In the genomic region with DNA sequence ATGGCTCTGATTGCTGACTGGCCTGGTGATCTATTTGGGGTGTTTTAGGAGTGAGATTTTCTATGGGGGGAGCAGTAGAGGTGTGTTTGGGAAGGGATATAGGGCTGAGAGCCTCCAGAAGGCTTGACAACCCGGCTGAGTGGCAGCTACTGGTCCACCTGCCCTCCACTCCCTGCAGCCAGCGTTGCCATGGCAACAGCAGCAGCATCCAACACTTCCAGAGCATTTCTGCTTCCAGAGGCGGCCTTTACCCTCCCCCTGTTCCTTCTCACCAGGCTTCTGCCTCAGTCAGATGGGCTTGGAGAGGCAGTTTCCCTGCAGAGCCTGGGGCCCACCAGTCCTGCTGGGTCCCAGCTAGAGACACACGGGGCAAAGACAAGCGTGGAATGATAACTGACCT, we compare ENCODE assay signal across 11 mouse cellular contexts. TPM values are rescaled to one million over a fixed set of nuclear protein-coding genes. Genes with fewer than 3 reads are reported as not detected.
DNase-seq lines count a peak whose midpoint lies in the region; ATAC-seq and TF ChIP-seq lines count a peak whose summit lies in the region.
"Had no signal": no experiment of that assay in that cellular context is flagged by ENCODE, and none has a peak within 500 bp of the region (broad histone marks: within the 10 kb centered on the region; RNA-seq: fewer than 3 reads in every experiment).

No protein-coding gene starts in this region.

- peak; percentile 65 for ATAC-seq in hindbrain, embryonic 15.5 days (ENCODE audit: low FRiP score, low read depth)
- ATAC-seq in neural tube, embryonic 13.5 days (ENCODE audit: low read depth) = peak; percentile 45
- ATAC-seq in megakaryocyte-erythroid progenitor cell, adult 5-6 weeks (replicated peaks; ENCODE audit: low FRiP score, low TSS enrichment, poor library complexity, severe bottlenecking) = no peak
- ATAC-seq: Patski had no signal

- H3K4me3 ChIP-seq in forebrain, embryonic 10.5 days = no peak overlapping the region
- H3K4me3 ChIP-seq in hindbrain, embryonic 15.5 days = no peak overlapping the region
- no peak overlapping the region for H3K4me3 ChIP-seq in neural tube, embryonic 13.5 days
- H3K4me3 ChIP-seq in thymus, adult 2 months (ENCODE audit: control insufficient read depth, insufficient read depth, low read length) = no peak overlapping the region

- DNase-seq in cerebellum, postnatal 10 days = peak; percentile 82 to 84
- no peak for DNase-seq in cerebellum, adult 9-10 months
- DNase-seq in forebrain, embryonic 10.5 days (ENCODE audit: extremely low spot score, low spot score) = peak; percentile 53
- DNase-seq in thymus, adult 2 months = no peak
- DNase-seq in spleen, postnatal 36 days (ENCODE audit: low spot score in 2 of 2) = no peak
- DNase-seq: kidney, postnatal 4 days had no signal

- no peak for TF ChIP-seq CTCF in thymus, adult 2 months (IDR thresholded peaks at IDR 0.05; ENCODE audit: borderline replicate concordance, control insufficient read depth, extremely low read depth, insufficient read depth, low read length, poor library complexity)

- H3K9ac ChIP-seq in hindbrain, embryonic 15.5 days = no peak overlapping the region
- peak overlapping the region; percentile 52; the same call in 1 of the 2 replicates for H3K9ac ChIP-seq in neural tube, embryonic 13.5 days

- 28% methylated on average over 5 of the region's 5 CpGs for WGBS in forebrain, embryonic 10.5 days
- WGBS in hindbrain, embryonic 15.5 days = 18% methylated on average over 5 of the region's 5 CpGs
- WGBS in neural tube, embryonic 13.5 days = 21% methylated on average over 5 of the region's 5 CpGs
- WGBS in thymus, adult 2 months = 91% methylated on average over 5 of the region's 5 CpGs

- H3K27ac ChIP-seq in forebrain, embryonic 10.5 days = peak overlapping the region; percentile 41; the same call in 1 of the 2 replicates
- H3K27ac ChIP-seq in hindbrain, embryonic 15.5 days (replicated peaks) = peak overlapping the region; percentile 78
- H3K27ac ChIP-seq in neural tube, embryonic 13.5 days (replicated peaks) = peak overlapping the region; percentile 68
- no peak overlapping the region for H3K27ac ChIP-seq in thymus, adult 2 months (ENCODE audit: control insufficient read depth, insufficient read depth, low read length)

- peaks cover 53% of the 10 kb centered on the region for H3K4me1 ChIP-seq in forebrain, embryonic 10.5 days
- H3K4me1 ChIP-seq in hindbrain, embryonic 15.5 days (replicated peaks) = peaks cover 34% of the 10 kb centered on the region
- peaks cover 38% of the 10 kb centered on the region for H3K4me1 ChIP-seq in neural tube, embryonic 13.5 days (replicated peaks)
- peaks cover 26% of the 10 kb centered on the region for H3K4me1 ChIP-seq in thymus, adult 2 months (replicated peaks; ENCODE audit: control insufficient read depth, insufficient read depth, low read length)

- no peaks in the 10 kb centered on the region for H3K9me3 ChIP-seq in forebrain, embryonic 10.5 days
- no peaks in the 10 kb centered on the region for H3K9me3 ChIP-seq in hindbrain, embryonic 15.5 days
- no peaks in the 10 kb centered on the region for H3K9me3 ChIP-seq in neural tube, embryonic 13.5 days

- TF ChIP-seq POLR2A in thymus, adult 2 months (IDR thresholded peaks at IDR 0.05; ENCODE audit: control insufficient read depth, extremely low read depth, insufficient read depth, low read length, poor library complexity) = no peak

- H3K4me2 ChIP-seq in hindbrain, embryonic 15.5 days = no peak overlapping the region
- H3K4me2 ChIP-seq in neural tube, embryonic 13.5 days = no peak overlapping the region
- H3K4me2 ChIP-seq: liver, embryonic 11.5 days had no signal

- H3K27me3 ChIP-seq in forebrain, embryonic 10.5 days (ENCODE audit: poor library complexity, severe bottlenecking) = peaks cover 7% of the 10 kb centered on the region; the same call in 1 of the 2 replicates
- 0 out of 2 replicates have a peak, but pooled peaks cover 3% of the 10 kb centered on the region for H3K27me3 ChIP-seq in hindbrain, embryonic 15.5 days
- no peaks in the 10 kb centered on the region for H3K27me3 ChIP-seq in neural tube, embryonic 13.5 days
- H3K27me3 ChIP-seq in thymus, adult 2 months (ENCODE audit: control insufficient read depth, insufficient read depth, low read length) = no peaks in the 10 kb centered on the region
- H3K27me3 ChIP-seq: Patski had no signal

- H3K36me3 ChIP-seq in forebrain, embryonic 10.5 days (replicated peaks) = no peaks in the 10 kb centered on the region
- H3K36me3 ChIP-seq in hindbrain, embryonic 15.5 days = no peaks in the 10 kb centered on the region
- no peaks in the 10 kb centered on the region for H3K36me3 ChIP-seq in neural tube, embryonic 13.5 days
- H3K36me3 ChIP-seq in thymus, adult 2 months (ENCODE audit: control insufficient read depth, insufficient read depth, low read length) = no peaks in the 10 kb centered on the region

RNA-seq across cellular contexts. Expression of gene Sik1, which starts 38.4 kb away (rescaled TPM):
- polyA plus RNA-seq in forebrain, embryonic 10.5 days (2016; fragmentation: Nextera tagmentation; extraction: Ambion mirVana) = 10.0 and 11.4 TPM in 2 replicates
- polyA plus RNA-seq in hindbrain, embryonic 15.5 days (2015; fragmentation: Nextera tagmentation; extraction: Ambion mirVana) = 20.3 and 20.9 TPM in 2 replicates
- polyA plus RNA-seq in neural tube, embryonic 13.5 days (2015; fragmentation: Nextera tagmentation; extraction: Ambion mirVana) = 17.0 and 20.1 TPM in 2 replicates
- total RNA-seq in megakaryocyte-erythroid progenitor cell, adult 5-6 weeks (2014; fragmentation: Nextera tagmentation) = 4.1 and 10.3 TPM in 2 replicates
- 9.6 and 14.4 TPM in 2 replicates for total RNA-seq in megakaryocyte-erythroid progenitor cell, adult 5-6 weeks (2017)
- polyA plus RNA-seq in thymus, adult 2 months (2012; rRNA removed) = 36.8 and 42.3 TPM in 2 replicates

Comparison
In these comparisons a context has a peak if more than half of its experiments do, and no peak if none do; other contexts are left out.
1. DNase-seq: peak in cerebellum, postnatal 10 days (2 of 2) and forebrain, embryonic 10.5 days (single experiment); none in cerebellum, adult 9-10 months (single experiment), thymus, adult 2 months (single experiment) and spleen, postnatal 36 days (0 of 2).